Mouse (Mus musculus): ENCODE results near the gene Sppl2c. TPM values are rescaled to one million over a fixed set of nuclear protein-coding genes. Genes with fewer than 3 reads are reported as not detected.

Sppl2c gene
- polyA plus RNA-seq (2017; shearing (Covaris generic)), result not detected

GRCm38 (mm10) chr11:104186135-104186836 is at the start of gene Sppl2c:
Gene Sppl2c, plus strand, starts transcription at chr11:104186327.

GRCm38 (mm10) chr11:104231041-104231911 is 45.1 kb downstream of the Sppl2c start, which contains the start of gene Mapt:
Gene Mapt, plus strand, starts transcription at chr11:104231390.

Other genes starting within 250 kb of the Sppl2c start
- gene Nsf, start 232.3 kb upstream of the Sppl2c start, polyA plus RNA-seq (2017; shearing (Covaris generic)), result 10 to 100 TPM; 68.2 to 77.0 TPM
- gene Arf2, start 219.6 kb upstream of the Sppl2c start, polyA plus RNA-seq (2017; shearing (Covaris generic)), result 10 to 100 TPM; 13.7 to 18.9 TPM
- under 1 TPM in 1 of 2 experiments, not detected in 1; 0.26 TPM for gene Crhr1, start 53.5 kb upstream of the Sppl2c start, polyA plus RNA-seq (2017; shearing (Covaris generic))
- gene Mapt, start 45.1 kb downstream of the Sppl2c start, polyA plus RNA-seq (2017; shearing (Covaris generic)), result 1 to 10 TPM in 1 of 2 experiments, under 1 TPM in 1; 0.84 to 1.8 TPM

Measured in inflammation-experienced regulatory T-cells (primary cell).